Mouse (Mus musculus): ENCODE measurements around the gene Pcp4l1. TPM values are rescaled to one million over a fixed set of nuclear protein-coding genes. Genes with fewer than 3 reads are reported as not detected.
"Not testable (repeated sequence)": the region's sequence is repeated elsewhere in the genome, so short reads cannot be mapped to it uniquely, and the experiment has no call there.

Gene Pcp4l1
- polyA plus RNA-seq, 1 experiment from 2014 or later, result 5.0 TPM

DNA sequence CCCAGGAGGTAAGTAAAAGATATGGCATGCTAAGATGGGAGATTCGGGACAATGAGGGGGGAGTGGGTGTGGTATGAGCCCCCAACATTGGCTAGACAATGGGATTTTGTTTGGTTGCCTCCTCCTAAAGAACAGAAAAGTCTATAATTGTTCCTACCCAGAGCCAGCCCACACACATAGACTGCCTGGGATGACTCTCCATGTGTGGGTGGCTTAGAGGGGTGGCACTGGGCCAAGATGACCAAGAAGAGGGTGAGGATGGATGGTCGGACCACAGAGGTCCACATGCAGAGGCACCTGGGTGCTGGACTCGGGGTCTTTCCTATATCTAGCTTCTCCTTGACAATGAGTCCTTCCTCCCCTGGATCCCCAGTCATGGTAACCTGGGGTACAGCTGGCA, 39.4 kb downstream of the Pcp4l1 start:
- H3K9me3 ChIP-seq, result no peaks in the 10 kb centered on the region
- no peak for ATAC-seq (ENCODE audit: borderline replicate concordance, extremely low read depth, low FRiP score, low TSS enrichment)
- H3K9ac ChIP-seq, result no peak overlapping the region
- no peaks in the 10 kb centered on the region for H3K36me3 ChIP-seq
- 0 out of 2 replicates have a peak, but pooled peaks cover 9% of the 10 kb centered on the region for H3K4me1 ChIP-seq
- H3K4me3 ChIP-seq, result no peak overlapping the region
- peaks cover 16% of the 10 kb centered on the region for H3K27me3 ChIP-seq
- no peak overlapping the region for H3K27ac ChIP-seq
- 59% methylated on average over 3 of the region's 3 CpGs for WGBS
- H3K4me2 ChIP-seq, result no peak overlapping the region

GRCm38 (mm10) chr1:171151966-171152365, 44.1 kb downstream of the Pcp4l1 start:
- Histone ChIP-seq H3K4me2 (no peak overlapping the region), H3K27me3 (no peaks in the 10 kb centered on the region), H3K9me3 (no peaks in the 10 kb centered on the region), H3K4me3 (no peak overlapping the region), H3K9ac (no peak overlapping the region), H3K27ac (no peak overlapping the region), H3K4me1 (peaks cover 16% of the 10 kb centered on the region), H3K36me3 (no peaks in the 10 kb centered on the region)
- no peak for ATAC-seq (ENCODE audit: borderline replicate concordance, extremely low read depth, low FRiP score, low TSS enrichment)
- 78% methylated on average over 4 of the region's 4 CpGs for WGBS

DNA sequence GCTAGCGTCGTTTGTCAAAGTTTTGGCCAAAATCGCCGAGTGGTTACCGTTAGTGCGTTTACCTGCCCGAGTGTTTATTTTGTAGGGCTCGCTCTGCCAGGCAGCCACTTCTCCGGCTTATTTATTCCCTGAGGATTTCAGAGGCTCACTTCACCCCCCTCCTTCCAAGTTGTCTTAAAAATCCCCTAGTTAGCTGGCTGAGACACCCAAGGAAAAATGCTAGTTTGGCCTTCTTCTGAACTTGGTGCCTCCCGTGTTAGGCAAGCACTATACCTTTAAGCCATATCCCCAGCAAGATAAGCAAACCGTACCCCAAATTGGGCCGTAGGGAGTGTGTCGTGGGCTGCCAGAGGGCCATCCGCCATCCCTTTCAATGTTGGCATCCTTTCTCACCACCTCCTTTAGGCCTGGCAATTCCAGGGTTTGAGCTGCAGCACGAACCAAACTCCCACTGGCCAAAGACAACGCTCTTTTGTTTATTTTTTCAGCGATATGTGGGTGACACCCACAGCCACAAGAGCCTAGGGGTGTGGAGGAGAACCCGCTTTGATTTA, 45.2 kb downstream of the Pcp4l1 start:
- Histone ChIP-seq H3K9me3 (no peaks in the 10 kb centered on the region), H3K4me3 (peak overlapping the region; percentile 69), H3K36me3 (peaks cover 2% of the 10 kb centered on the region; the same call in 1 of the 2 replicates), H3K27ac (peak overlapping the region; percentile 65), H3K4me1 (peaks cover 16% of the 10 kb centered on the region), H3K27me3 (no peaks in the 10 kb centered on the region), H3K4me2 (peak overlapping the region; percentile 71), H3K9ac (peak overlapping the region; percentile 33)
- peak; percentile 11; the same call in 1 of the 2 replicates for ATAC-seq (ENCODE audit: borderline replicate concordance, extremely low read depth, low FRiP score, low TSS enrichment)
- WGBS, result 3% methylated on average over 18 of the region's 18 CpGs

DNA sequence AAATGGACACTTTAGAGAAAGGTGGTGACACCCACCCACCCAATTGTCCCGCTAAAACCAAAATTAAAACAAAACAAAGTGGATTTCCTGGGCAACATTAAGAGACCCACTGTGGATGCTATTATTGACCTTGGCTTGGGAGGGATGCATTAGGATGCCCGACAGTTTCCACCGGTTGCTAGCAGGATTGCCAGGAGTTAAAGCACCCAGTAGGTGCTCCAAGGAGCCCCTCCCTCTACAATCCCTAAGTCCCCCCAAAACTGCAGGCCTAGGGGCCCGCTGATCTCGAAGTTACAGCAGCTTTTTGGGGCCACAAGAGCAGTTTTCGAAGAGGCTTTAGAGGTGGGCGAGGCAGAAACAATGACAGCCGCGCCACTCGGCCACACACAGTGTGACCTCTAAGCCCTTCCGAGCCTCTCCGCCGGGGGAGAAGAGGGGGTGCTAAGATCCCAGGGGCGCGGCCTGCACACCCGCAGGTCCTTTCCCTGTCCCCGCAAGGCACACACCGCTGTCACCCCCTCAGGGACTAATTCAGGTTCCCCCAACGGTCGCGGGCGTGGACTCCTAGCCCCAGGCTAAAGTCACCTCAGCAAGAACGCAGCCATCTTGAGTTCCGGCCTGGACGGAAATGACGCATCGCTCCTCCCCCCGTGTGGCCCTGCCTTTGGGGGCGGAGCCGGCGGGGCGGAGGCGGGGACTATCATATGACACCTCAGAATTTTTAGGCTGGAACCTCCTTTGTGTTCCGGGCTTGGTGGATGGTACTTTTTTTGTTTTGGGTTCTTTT, 45.9 kb downstream of the Pcp4l1 start, which contains the start of the genes Sdhc and Mpz:
Gene Sdhc (minus strand): TSS at position 630 of the 787 bp plus-strand sequence.
Gene Mpz (plus strand): TSS at position 738 of the 787 bp plus-strand sequence.
- H3K4me1 ChIP-seq, result peaks cover 16% of the 10 kb centered on the region
- H3K9me3 ChIP-seq, result no peaks in the 10 kb centered on the region
- peak within 1 kb of the TSS; percentile 69 for H3K4me3 ChIP-seq
- H3K36me3 ChIP-seq, result peaks cover 6% of the 10 kb centered on the region; the same call in 1 of the 2 replicates
- under 1% methylated on average over 34 of the region's 34 CpGs for WGBS
- H3K27ac ChIP-seq, result peak within 1 kb of the TSS; percentile 65
- peak within 1 kb of the TSS; percentile 71 for H3K4me2 ChIP-seq
- H3K27me3 ChIP-seq, result no peaks in the 10 kb centered on the region
- peak within 1 kb of the TSS; percentile 73 for H3K9ac ChIP-seq
- peak; percentile 97 for ATAC-seq (ENCODE audit: borderline replicate concordance, extremely low read depth, low FRiP score, low TSS enrichment)

GRCm38 (mm10) chr1:171142981-171143380, 53.1 kb downstream of the Pcp4l1 start:
- not testable (repeated sequence) for H3K9me3 ChIP-seq; H3K4me3 ChIP-seq; H3K27ac ChIP-seq; H3K4me1 ChIP-seq; H3K4me2 ChIP-seq; ATAC-seq (ENCODE audit: borderline replicate concordance, extremely low read depth, low FRiP score, low TSS enrichment); H3K9ac ChIP-seq; H3K27me3 ChIP-seq
- peaks cover 62% of the 10 kb centered on the region for H3K36me3 ChIP-seq
- WGBS, result 74% methylated on average over 11 of the region's 11 CpGs

DNA sequence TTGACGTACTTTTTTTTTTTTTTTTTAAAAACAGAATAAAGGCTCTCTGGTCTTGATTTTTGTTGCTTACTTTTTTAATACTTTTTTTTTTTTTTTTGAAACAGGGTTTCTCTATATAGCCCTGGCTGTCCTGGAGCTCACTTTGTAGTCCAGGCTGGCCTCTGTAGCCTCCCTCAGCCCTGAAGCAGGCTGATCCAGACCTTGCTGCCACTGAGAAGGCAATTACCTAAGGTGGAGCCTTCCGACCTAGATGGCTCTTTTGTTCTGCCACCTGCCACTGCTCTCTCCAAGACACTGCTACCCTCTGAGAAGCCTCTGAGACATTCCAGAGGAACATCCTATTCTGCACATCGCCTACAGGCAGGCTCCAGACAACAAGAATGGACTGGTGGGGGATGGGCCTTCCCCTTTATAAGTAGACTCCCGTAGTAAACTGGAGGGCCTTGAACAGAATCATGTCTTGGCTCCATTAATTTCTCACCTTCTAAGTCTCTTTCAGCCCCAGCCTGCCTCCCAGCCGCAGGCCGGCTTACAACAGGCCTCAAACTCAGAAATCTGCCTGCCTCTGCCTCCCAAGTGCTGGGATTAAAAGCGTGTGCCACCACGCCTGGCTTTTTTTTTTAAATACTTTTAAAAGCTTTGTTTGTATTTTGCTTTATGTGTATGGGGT, 58.4 kb downstream of the Pcp4l1 start:
- H3K36me3 ChIP-seq, result peaks cover 83% of the 10 kb centered on the region
- WGBS, result 89% methylated on average over 8 of the region's 8 CpGs
- not testable (repeated sequence) for H3K27me3 ChIP-seq; ATAC-seq (ENCODE audit: borderline replicate concordance, extremely low read depth, low FRiP score, low TSS enrichment); H3K27ac ChIP-seq; H3K4me1 ChIP-seq; H3K4me2 ChIP-seq; H3K4me3 ChIP-seq; H3K9me3 ChIP-seq; H3K9ac ChIP-seq

DNA sequence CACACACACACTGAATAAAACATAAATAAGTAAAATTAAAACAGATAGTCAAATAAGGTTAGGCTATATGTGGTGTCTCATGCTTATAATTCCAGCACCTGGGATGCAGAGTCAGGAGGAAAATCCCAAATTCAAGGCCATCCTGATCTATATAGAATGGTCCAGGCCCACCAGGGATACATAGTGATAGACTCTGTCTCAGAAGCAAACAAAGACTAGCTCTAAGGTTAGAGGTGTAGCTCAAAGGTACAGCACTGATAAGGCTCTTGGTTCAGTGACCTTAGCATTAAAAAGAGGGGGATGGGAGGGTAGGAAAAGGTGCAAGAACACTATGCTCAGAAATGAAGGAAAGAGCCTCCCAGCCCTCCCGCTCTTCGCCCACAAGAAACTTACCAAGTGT, 60.5 kb downstream of the Pcp4l1 start:
- no peaks in the 10 kb centered on the region for H3K4me1 ChIP-seq
- H3K27me3 ChIP-seq, result no peaks in the 10 kb centered on the region
- H3K27ac ChIP-seq, result no peak overlapping the region
- no peaks in the 10 kb centered on the region for H3K9me3 ChIP-seq
- no peak overlapping the region for H3K4me2 ChIP-seq
- peaks cover 75% of the 10 kb centered on the region for H3K36me3 ChIP-seq
- 97% methylated on average over 2 of the region's 2 CpGs for WGBS
- ATAC-seq (ENCODE audit: borderline replicate concordance, extremely low read depth, low FRiP score, low TSS enrichment), result no peak
- H3K9ac ChIP-seq, result no peak overlapping the region
- no peak overlapping the region for H3K4me3 ChIP-seq

- Histone ChIP-seq H3K4me2 (no peak overlapping the region), H3K9me3 (no peaks in the 10 kb centered on the region), H3K4me1 (no peaks in the 10 kb centered on the region), H3K36me3 (peaks cover 70% of the 10 kb centered on the region), H3K27me3 (no peaks in the 10 kb centered on the region), H3K4me3 (no peak overlapping the region), H3K9ac (no peak overlapping the region), H3K27ac (no peak overlapping the region)
- 78% methylated on average over 1 of the region's 1 CpGs for WGBS
- no peak for ATAC-seq (ENCODE audit: borderline replicate concordance, extremely low read depth, low FRiP score, low TSS enrichment)
Measured at GRCm38 (mm10) chr1:171130971-171131370, 65.1 kb downstream of the Pcp4l1 start.

DNA sequence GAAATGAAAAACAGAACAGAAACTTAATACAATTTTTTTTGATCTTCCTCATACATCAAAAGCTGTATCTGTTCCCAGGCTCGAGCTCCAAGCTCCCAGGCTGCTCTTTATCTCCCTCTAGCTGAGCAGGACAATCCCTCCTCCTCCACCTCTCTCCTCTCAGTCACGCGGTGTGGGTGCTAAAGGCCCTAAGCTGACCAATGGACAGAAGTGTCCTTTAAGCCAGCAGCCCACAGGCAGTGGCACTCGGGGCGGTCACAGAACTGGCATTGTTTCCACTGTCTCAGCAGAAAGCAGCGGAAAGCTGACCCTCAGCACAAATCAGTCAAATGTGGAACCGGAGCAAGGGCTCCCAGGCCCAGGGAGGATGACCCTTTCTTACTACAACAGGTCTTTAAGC, 66.8 kb downstream of the Pcp4l1 start:
- H3K9ac ChIP-seq, result no peak overlapping the region
- H3K4me1 ChIP-seq, result no peaks in the 10 kb centered on the region
- H3K27me3 ChIP-seq, result no peaks in the 10 kb centered on the region
- no peaks in the 10 kb centered on the region for H3K9me3 ChIP-seq
- H3K36me3 ChIP-seq, result peaks cover 53% of the 10 kb centered on the region
- no peak overlapping the region for H3K27ac ChIP-seq
- 69% methylated on average over 7 of the region's 7 CpGs for WGBS
- no peak overlapping the region for H3K4me3 ChIP-seq
- ATAC-seq (ENCODE audit: borderline replicate concordance, extremely low read depth, low FRiP score, low TSS enrichment), result no peak
- no peak overlapping the region for H3K4me2 ChIP-seq

DNA sequence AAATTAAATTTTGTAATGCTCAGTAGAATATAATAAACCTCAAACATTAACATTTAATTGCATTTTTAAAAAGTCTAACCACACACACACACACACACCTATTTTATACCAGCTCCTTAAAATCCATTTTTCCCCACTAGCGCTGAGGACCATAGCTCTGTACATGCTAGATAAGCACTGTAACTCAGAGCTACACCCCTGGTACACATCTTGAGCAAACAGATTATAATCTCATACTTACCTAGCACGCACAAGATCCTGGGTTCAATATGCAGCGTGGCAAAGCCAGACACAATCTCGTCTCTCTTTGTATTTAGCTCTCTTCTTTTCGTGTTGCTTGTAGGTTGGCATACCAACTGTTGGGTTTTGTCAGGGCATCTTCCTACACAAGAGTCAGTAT, 71.7 kb downstream of the Pcp4l1 start:
- ATAC-seq (ENCODE audit: borderline replicate concordance, extremely low read depth, low FRiP score, low TSS enrichment), result no peak
- Histone ChIP-seq H3K27me3 (no peaks in the 10 kb centered on the region), H3K4me1 (peaks cover 5% of the 10 kb centered on the region; the same call in 1 of the 2 replicates), H3K27ac (no peak overlapping the region), H3K9ac (no peak overlapping the region), H3K9me3 (no peaks in the 10 kb centered on the region), H3K36me3 (peaks cover 16% of the 10 kb centered on the region), H3K4me3 (no peak overlapping the region), H3K4me2 (no peak overlapping the region)
- 71% methylated on average over 5 of the region's 5 CpGs for WGBS

Data from lung, embryonic 15.5 days (tissue).